Mouse (Mus musculus): ENCODE data around the gene Nod1. TPM values are rescaled to one million over a fixed set of nuclear protein-coding genes. Genes with fewer than 3 reads are reported as not detected.

The Nod1 gene
- polyA plus RNA-seq, 1 experiment from 2014 or later = 3.3 TPM

GRCm38 (mm10) chr6:54933866-54934265 is 38.5 kb downstream of the Nod1 start:
- Histone ChIP-seq H3K4me3 (no peak overlapping the region), H3K27ac (no peak overlapping the region), H3K9ac (no peak overlapping the region), H3K4me2 (replicated peaks) (no peak overlapping the region), H3K27me3 (replicated peaks) (no peaks in the 10 kb centered on the region), H3K9me3 (no peaks in the 10 kb centered on the region), H3K4me1 (no peaks in the 10 kb centered on the region), H3K36me3 (no peaks in the 10 kb centered on the region)
- ATAC-seq (ENCODE audit: low FRiP score, low read depth) = no peak
- 70% methylated on average over 3 of the region's 3 CpGs for WGBS

- ATAC-seq (ENCODE audit: low FRiP score, low read depth) = no peak
- Histone ChIP-seq H3K9ac (no peak overlapping the region), H3K4me3 (no peak overlapping the region), H3K4me1 (no peaks in the 10 kb centered on the region), H3K9me3 (no peaks in the 10 kb centered on the region), H3K36me3 (no peaks in the 10 kb centered on the region), H3K4me2 (replicated peaks) (no peak overlapping the region), H3K27ac (no peak overlapping the region), H3K27me3 (replicated peaks) (no peaks in the 10 kb centered on the region)
- WGBS = 85% methylated on average over 5 of the region's 5 CpGs
Observed at GRCm38 (mm10) chr6:54933216-54933615, 39.2 kb downstream of the Nod1 start.

GRCm38 (mm10) chr6:54932526-54932925 is 39.9 kb downstream of the Nod1 start:
- no peaks in the 10 kb centered on the region for H3K4me1 ChIP-seq
- H3K9me3 ChIP-seq = no peaks in the 10 kb centered on the region
- no peak overlapping the region for H3K4me2 ChIP-seq (replicated peaks)
- no peak overlapping the region for H3K4me3 ChIP-seq
- no peak overlapping the region for H3K27ac ChIP-seq
- H3K9ac ChIP-seq = no peak overlapping the region
- H3K36me3 ChIP-seq = no peaks in the 10 kb centered on the region
- no peaks in the 10 kb centered on the region for H3K27me3 ChIP-seq (replicated peaks)
- 93% methylated on average over 12 of the region's 12 CpGs for WGBS
- ATAC-seq (ENCODE audit: low FRiP score, low read depth) = no peak

- Histone ChIP-seq H3K9me3 (no peaks in the 10 kb centered on the region), H3K9ac (no peak overlapping the region), H3K36me3 (no peaks in the 10 kb centered on the region), H3K4me3 (no peak overlapping the region), H3K27ac (no peak overlapping the region), H3K4me1 (no peaks in the 10 kb centered on the region), H3K4me2 (replicated peaks) (no peak overlapping the region), H3K27me3 (replicated peaks) (no peaks in the 10 kb centered on the region)
- ATAC-seq (ENCODE audit: low FRiP score, low read depth) = no peak
- WGBS = 96% methylated on average over 4 of the region's 4 CpGs
Observed at GRCm38 (mm10) chr6:54931641-54932040, 40.8 kb downstream of the Nod1 start.

DNA sequence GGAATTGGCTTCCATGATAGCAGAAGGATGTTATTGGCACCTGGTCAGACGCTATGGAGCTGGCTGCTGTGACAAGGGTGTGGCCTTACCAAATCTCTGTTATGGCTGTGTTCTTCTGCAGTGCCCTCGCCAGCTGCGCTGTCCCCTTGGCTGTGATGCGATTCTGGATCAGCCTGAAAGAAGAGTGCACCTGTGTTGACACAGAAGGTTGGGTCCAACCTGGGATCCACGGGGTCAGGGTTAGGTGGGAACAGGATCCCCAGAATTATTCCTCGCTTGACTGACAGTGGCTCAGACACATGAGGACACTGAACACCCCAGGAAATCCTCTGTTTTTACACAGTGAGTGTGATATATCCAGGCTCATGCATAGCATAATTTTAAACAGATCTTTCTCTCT is 44.5 kb downstream of the Nod1 start:
- no peaks in the 10 kb centered on the region for H3K4me1 ChIP-seq
- H3K27ac ChIP-seq = no peak overlapping the region
- H3K27me3 ChIP-seq (replicated peaks) = no peaks in the 10 kb centered on the region
- H3K36me3 ChIP-seq = no peaks in the 10 kb centered on the region
- H3K9me3 ChIP-seq = no peaks in the 10 kb centered on the region
- 88% methylated on average over 6 of the region's 6 CpGs for WGBS
- H3K4me3 ChIP-seq = no peak overlapping the region
- no peak overlapping the region for H3K4me2 ChIP-seq (replicated peaks)
- ATAC-seq (ENCODE audit: low FRiP score, low read depth) = no peak
- no peak overlapping the region for H3K9ac ChIP-seq

- no peak overlapping the region for H3K4me3 ChIP-seq
- WGBS = 67% methylated on average over 2 of the region's 2 CpGs
- no peaks in the 10 kb centered on the region for H3K27me3 ChIP-seq (replicated peaks)
- H3K4me2 ChIP-seq (replicated peaks) = no peak overlapping the region
- no peak for ATAC-seq (ENCODE audit: low FRiP score, low read depth)
- H3K27ac ChIP-seq = no peak overlapping the region
- no peak overlapping the region for H3K9ac ChIP-seq
- H3K9me3 ChIP-seq = no peaks in the 10 kb centered on the region
- H3K36me3 ChIP-seq = no peaks in the 10 kb centered on the region
- no peaks in the 10 kb centered on the region for H3K4me1 ChIP-seq
Observed at GRCm38 (mm10) chr6:54926899-54927298, 45.5 kb downstream of the Nod1 start.

- H3K27ac ChIP-seq = no peak overlapping the region
- H3K9me3 ChIP-seq = no peaks in the 10 kb centered on the region
- H3K4me3 ChIP-seq = no peak overlapping the region
- H3K4me2 ChIP-seq (replicated peaks) = no peak overlapping the region
- no peak for ATAC-seq (ENCODE audit: low FRiP score, low read depth)
- H3K9ac ChIP-seq = no peak overlapping the region
- no peaks in the 10 kb centered on the region for H3K4me1 ChIP-seq
- H3K36me3 ChIP-seq = no peaks in the 10 kb centered on the region
- 78% methylated on average over 7 of the region's 7 CpGs for WGBS
- no peaks in the 10 kb centered on the region for H3K27me3 ChIP-seq (replicated peaks)
Observed at GRCm38 (mm10) chr6:54925736-54926440, 46.5 kb downstream of the Nod1 start.

- Histone ChIP-seq H3K9me3 (no peaks in the 10 kb centered on the region), H3K36me3 (no peaks in the 10 kb centered on the region), H3K27me3 (replicated peaks) (no peaks in the 10 kb centered on the region), H3K27ac (no peak overlapping the region), H3K4me2 (replicated peaks) (no peak overlapping the region), H3K9ac (no peak overlapping the region), H3K4me1 (no peaks in the 10 kb centered on the region), H3K4me3 (no peak overlapping the region)
- no peak for ATAC-seq (ENCODE audit: low FRiP score, low read depth)
- 92% methylated on average over 16 of the region's 16 CpGs for WGBS
Observed at GRCm38 (mm10) chr6:54924538-54924937, 47.9 kb downstream of the Nod1 start.

DNA sequence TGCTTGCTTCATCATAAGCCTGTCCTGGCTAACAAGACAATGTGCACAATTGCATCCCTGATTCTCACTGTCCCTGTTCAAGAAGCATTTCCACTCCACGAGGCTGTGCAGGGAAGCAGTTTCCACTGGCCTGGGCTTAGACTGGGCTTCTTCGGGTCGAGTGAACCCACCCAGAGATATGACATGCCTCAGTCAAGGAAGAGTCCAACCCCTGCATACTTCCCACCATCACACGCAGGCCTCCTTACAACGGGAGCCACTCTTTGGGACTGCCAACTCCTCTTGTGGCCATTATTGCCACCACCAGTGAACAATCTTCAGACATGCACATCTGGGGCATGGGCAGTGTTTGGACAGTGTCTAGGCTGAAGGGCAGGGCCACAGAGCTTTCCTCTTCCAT is 53.9 kb downstream of the Nod1 start:
- no peak overlapping the region for H3K4me2 ChIP-seq (replicated peaks)
- no peaks in the 10 kb centered on the region for H3K27me3 ChIP-seq (replicated peaks)
- no peak overlapping the region for H3K4me3 ChIP-seq
- H3K9ac ChIP-seq = no peak overlapping the region
- H3K9me3 ChIP-seq = no peaks in the 10 kb centered on the region
- no peak overlapping the region for H3K27ac ChIP-seq
- H3K36me3 ChIP-seq = no peaks in the 10 kb centered on the region
- 88% methylated on average over 5 of the region's 5 CpGs for WGBS
- no peak for ATAC-seq (ENCODE audit: low FRiP score, low read depth)
- no peaks in the 10 kb centered on the region for H3K4me1 ChIP-seq

DNA sequence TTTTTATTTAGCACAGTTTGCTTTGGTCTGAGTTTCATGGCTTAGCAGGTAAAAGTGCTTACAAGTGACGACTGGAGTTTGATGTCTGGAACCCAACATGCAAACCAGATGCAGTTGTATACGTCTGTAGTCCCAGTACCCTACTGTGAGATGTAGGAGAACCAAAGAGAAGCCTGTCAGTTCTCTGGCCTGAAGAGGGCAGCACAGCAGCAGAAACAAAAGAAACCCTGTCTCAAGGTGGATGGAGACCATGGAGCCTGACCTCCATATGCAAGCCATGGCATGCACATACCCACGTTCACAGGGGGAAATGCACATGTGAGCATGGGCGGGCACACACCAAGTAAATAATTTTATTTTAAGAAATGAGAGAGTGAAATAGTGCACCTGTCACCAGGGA is 54.9 kb downstream of the Nod1 start:
- no peak overlapping the region for H3K4me3 ChIP-seq
- no peaks in the 10 kb centered on the region for H3K36me3 ChIP-seq
- no peaks in the 10 kb centered on the region for H3K4me1 ChIP-seq
- no peak for ATAC-seq (ENCODE audit: low FRiP score, low read depth)
- no peaks in the 10 kb centered on the region for H3K27me3 ChIP-seq (replicated peaks)
- H3K27ac ChIP-seq = no peak overlapping the region
- H3K9ac ChIP-seq = no peak overlapping the region
- H3K9me3 ChIP-seq = no peaks in the 10 kb centered on the region
- H3K4me2 ChIP-seq (replicated peaks) = no peak overlapping the region
- 48% methylated on average over 4 of the region's 4 CpGs for WGBS

- no peak for ATAC-seq (ENCODE audit: low FRiP score, low read depth)
- H3K9me3 ChIP-seq = no peaks in the 10 kb centered on the region
- no peak overlapping the region for H3K9ac ChIP-seq
- H3K36me3 ChIP-seq = no peaks in the 10 kb centered on the region
- no peaks in the 10 kb centered on the region for H3K4me1 ChIP-seq
- no peaks in the 10 kb centered on the region for H3K27me3 ChIP-seq (replicated peaks)
- H3K27ac ChIP-seq = no peak overlapping the region
- H3K4me2 ChIP-seq (replicated peaks) = no peak overlapping the region
- WGBS = 83% methylated on average over 4 of the region's 4 CpGs
- no peak overlapping the region for H3K4me3 ChIP-seq
Observed at GRCm38 (mm10) chr6:54916941-54917340, 55.5 kb downstream of the Nod1 start.

DNA sequence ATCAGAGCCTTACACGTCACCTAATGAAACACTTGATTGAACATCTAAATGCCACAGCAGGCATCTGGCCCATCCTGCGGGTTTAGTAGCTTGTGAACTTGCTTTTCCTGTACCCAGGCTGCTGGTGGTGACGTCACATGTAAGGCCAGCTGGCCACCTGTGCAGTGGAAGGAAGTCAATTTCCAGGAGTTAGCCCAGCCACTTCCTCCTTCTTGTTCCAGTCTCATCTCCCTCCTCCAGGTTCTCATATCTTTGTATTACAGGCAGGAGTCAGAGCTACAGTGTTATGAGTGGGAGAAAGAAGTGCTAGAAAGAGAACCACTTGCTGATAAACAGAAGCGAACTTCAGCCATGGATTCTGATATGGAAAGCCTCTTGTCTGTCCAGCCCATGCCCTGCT is 56.2 kb downstream of the Nod1 start:
- no peaks in the 10 kb centered on the region for H3K36me3 ChIP-seq
- no peaks in the 10 kb centered on the region for H3K9me3 ChIP-seq
- 73% methylated on average over 4 of the region's 4 CpGs for WGBS
- H3K4me2 ChIP-seq (replicated peaks) = no peak overlapping the region
- no peak overlapping the region for H3K9ac ChIP-seq
- no peaks in the 10 kb centered on the region for H3K4me1 ChIP-seq
- no peak for ATAC-seq (ENCODE audit: low FRiP score, low read depth)
- no peak overlapping the region for H3K4me3 ChIP-seq
- H3K27me3 ChIP-seq (replicated peaks) = no peaks in the 10 kb centered on the region
- H3K27ac ChIP-seq = no peak overlapping the region

GRCm38 (mm10) chr6:54914977-54915376 is 57.4 kb downstream of the Nod1 start:
- no peak for ATAC-seq (ENCODE audit: low FRiP score, low read depth)
- H3K27ac ChIP-seq = no peak overlapping the region
- no peak overlapping the region for H3K9ac ChIP-seq
- no peak overlapping the region for H3K4me3 ChIP-seq
- H3K4me1 ChIP-seq = no peaks in the 10 kb centered on the region
- no peaks in the 10 kb centered on the region for H3K9me3 ChIP-seq
- H3K27me3 ChIP-seq (replicated peaks) = no peaks in the 10 kb centered on the region
- no peaks in the 10 kb centered on the region for H3K36me3 ChIP-seq
- WGBS = 89% methylated on average over 4 of the region's 4 CpGs
- no peak overlapping the region for H3K4me2 ChIP-seq (replicated peaks)
